Mouse (Mus musculus): ENCODE measurements around the gene Rft1. TPM values are rescaled to one million over a fixed set of nuclear protein-coding genes. Genes with fewer than 3 reads are reported as not detected.

The Rft1 gene
- polyA plus RNA-seq, 1 experiment from 2014 or later, result 14.0 TPM

DNA sequence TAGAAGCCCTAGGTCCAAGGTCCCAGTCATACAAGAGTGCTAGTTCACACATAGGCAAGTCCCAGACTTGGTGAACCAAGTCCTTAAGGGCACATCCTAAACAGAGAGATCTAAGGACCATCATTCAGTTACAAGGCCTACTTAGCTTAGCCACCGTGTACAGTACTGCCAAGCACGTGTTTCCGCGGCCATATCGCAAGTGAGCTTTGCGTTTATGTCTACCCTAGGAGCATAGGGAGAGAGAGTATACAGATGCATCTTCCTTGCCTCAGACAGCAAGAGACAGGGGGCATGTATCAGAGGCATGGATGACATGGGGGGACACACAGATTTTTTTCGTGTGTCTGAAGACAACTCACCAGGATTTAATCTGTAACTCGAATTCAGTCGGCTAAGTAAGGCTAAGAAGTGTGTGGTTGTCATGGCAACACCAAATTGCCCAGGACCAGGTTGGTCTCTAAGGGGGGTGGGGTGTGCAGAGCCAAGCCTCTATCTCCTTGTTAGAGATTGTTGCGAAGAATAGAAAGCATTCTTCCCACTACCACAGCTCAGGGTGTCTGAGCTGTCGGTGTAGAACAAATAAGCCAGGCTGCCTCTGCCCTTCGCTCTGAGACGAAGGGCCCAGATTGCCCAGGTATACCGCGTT, 43.4 kb downstream of the Rft1 start:
- Histone ChIP-seq H3K36me3 (ENCODE audit: insufficient read depth, low read length) (no peaks in the 10 kb centered on the region), H3K4me2 (ENCODE audit: low read length) (no peak overlapping the region), H3K9me3 (replicated peaks; ENCODE audit: low read length) (no peaks in the 10 kb centered on the region), H3K9ac (ENCODE audit: low read depth, low read length) (no peak overlapping the region), H3K4me3 (replicated peaks; ENCODE audit: low read depth, low read length) (no peak overlapping the region), H3K4me1 (replicated peaks; ENCODE audit: insufficient read depth, low read length) (no peaks in the 10 kb centered on the region), H3K27ac (no peak overlapping the region), H3K27me3 (ENCODE audit: insufficient read depth, low read length) (no peaks in the 10 kb centered on the region)
- 77% methylated on average over 15 of the region's 15 CpGs for WGBS
- no peak for DNase-seq (ENCODE audit: low spot score)
- no peak for ATAC-seq (replicated peaks; ENCODE audit: low FRiP score, low read depth)
- no peak for TF ChIP-seq CTCF (IDR thresholded peaks at IDR 0.05; ENCODE audit: low read depth)

- 39% methylated on average over 8 of the region's 8 CpGs for WGBS
- no peak overlapping the region for H3K9ac ChIP-seq (ENCODE audit: low read depth, low read length)
- H3K4me2 ChIP-seq (ENCODE audit: low read length), result no peak overlapping the region
- no peak overlapping the region for H3K4me3 ChIP-seq (replicated peaks; ENCODE audit: low read depth, low read length)
- H3K27me3 ChIP-seq (ENCODE audit: insufficient read depth, low read length), result no peaks in the 10 kb centered on the region
- no peaks in the 10 kb centered on the region for H3K9me3 ChIP-seq (replicated peaks; ENCODE audit: low read length)
- no peaks in the 10 kb centered on the region for H3K4me1 ChIP-seq (replicated peaks; ENCODE audit: insufficient read depth, low read length)
- peak; percentile 78 for TF ChIP-seq CTCF (IDR thresholded peaks at IDR 0.05; ENCODE audit: low read depth)
- ATAC-seq (replicated peaks; ENCODE audit: low FRiP score, low read depth), result no peak; the same call in 1 of the 2 replicates
- no peaks in the 10 kb centered on the region for H3K36me3 ChIP-seq (ENCODE audit: insufficient read depth, low read length)
- no peak overlapping the region for H3K27ac ChIP-seq
- peak; percentile 68 for DNase-seq (ENCODE audit: low spot score)
Observed at GRCm38 (mm10) chr14:30699656-30700055, 45.5 kb downstream of the Rft1 start.

DNA sequence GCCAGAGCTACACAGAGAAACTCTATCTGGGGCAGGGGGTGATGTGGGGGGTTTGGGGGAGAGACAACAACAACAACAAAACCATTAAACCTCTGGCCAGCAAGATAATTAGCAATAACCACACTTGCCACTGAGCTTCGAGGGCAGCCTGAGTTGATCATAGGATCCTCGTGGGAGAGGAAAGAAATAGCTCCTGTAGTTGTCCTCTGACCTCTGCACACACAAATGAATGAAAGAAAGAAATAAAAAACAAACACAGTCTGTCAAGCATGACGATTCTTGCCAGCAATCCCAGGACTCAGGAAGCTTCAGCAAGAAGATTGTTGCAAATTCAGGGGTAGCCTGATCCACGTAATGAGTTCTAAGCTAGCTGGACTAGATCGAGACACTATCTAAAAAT, 48.4 kb downstream of the Rft1 start:
- no peak overlapping the region for H3K4me3 ChIP-seq (replicated peaks; ENCODE audit: low read depth, low read length)
- no peaks in the 10 kb centered on the region for H3K36me3 ChIP-seq (ENCODE audit: insufficient read depth, low read length)
- 29% methylated on average over 5 of the region's 5 CpGs for WGBS
- DNase-seq (ENCODE audit: low spot score) (peak; percentile 28), ATAC-seq (replicated peaks; ENCODE audit: low FRiP score, low read depth) (peak; percentile 60; the same call in 1 of the 2 replicates)
- H3K9me3 ChIP-seq (replicated peaks; ENCODE audit: low read length), result no peaks in the 10 kb centered on the region
- no peaks in the 10 kb centered on the region for H3K27me3 ChIP-seq (ENCODE audit: insufficient read depth, low read length)
- no peak overlapping the region for H3K4me2 ChIP-seq (ENCODE audit: low read length)
- TF ChIP-seq CTCF (IDR thresholded peaks at IDR 0.05; ENCODE audit: low read depth), result no peak
- H3K27ac ChIP-seq, result no peak overlapping the region
- no peaks in the 10 kb centered on the region for H3K4me1 ChIP-seq (replicated peaks; ENCODE audit: insufficient read depth, low read length)
- H3K9ac ChIP-seq (ENCODE audit: low read depth, low read length), result no peak overlapping the region

GRCm38 (mm10) chr14:30703079-30703478, 48.9 kb downstream of the Rft1 start:
- Histone ChIP-seq H3K4me3 (replicated peaks; ENCODE audit: low read depth, low read length) (no peak overlapping the region), H3K4me1 (replicated peaks; ENCODE audit: insufficient read depth, low read length) (no peaks in the 10 kb centered on the region), H3K27ac (no peak overlapping the region), H3K27me3 (ENCODE audit: insufficient read depth, low read length) (no peaks in the 10 kb centered on the region), H3K9me3 (replicated peaks; ENCODE audit: low read length) (no peaks in the 10 kb centered on the region), H3K36me3 (ENCODE audit: insufficient read depth, low read length) (no peaks in the 10 kb centered on the region), H3K9ac (ENCODE audit: low read depth, low read length) (no peak overlapping the region), H3K4me2 (ENCODE audit: low read length) (no peak overlapping the region)
- 75% methylated on average over 5 of the region's 5 CpGs for WGBS
- no peak for TF ChIP-seq CTCF (IDR thresholded peaks at IDR 0.05; ENCODE audit: low read depth)
- no peak for ATAC-seq (replicated peaks; ENCODE audit: low FRiP score, low read depth)
- no peak for DNase-seq (ENCODE audit: low spot score)

DNA sequence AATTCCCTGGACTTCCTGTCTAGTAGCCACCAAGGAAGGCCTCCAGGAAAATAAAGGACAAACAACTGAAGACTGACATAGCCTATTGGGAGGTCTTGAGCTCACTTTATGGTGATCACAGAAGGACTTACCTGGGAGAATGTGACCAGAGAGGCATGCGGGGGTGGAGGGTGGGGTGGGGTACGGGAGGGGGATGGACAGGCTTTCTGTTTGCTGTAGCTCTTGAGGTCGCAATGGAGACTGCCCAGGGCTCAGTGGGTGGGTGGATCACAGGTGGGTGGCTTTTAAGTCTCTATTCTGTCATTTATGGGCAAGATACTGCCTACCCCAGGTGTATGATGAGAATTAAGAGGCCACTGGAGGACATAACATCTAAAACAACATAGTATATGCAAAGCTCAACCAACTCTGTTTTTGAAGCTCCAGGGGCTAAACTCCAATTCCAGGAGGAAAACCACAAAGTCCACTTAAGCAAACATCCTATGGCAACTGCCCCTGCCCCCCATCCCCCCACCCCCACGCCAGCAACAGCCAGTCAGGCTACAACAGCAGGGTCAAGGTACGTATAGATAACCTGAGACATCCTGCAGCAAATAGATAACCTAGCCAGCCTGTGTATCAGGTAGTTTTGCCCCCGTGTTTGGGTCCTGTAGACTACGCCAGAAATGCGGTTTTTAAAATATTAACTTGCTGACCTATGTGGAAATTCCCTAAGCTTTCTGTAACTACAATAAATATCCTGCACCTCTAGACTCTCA, 50.1 kb downstream of the Rft1 start:
- Histone ChIP-seq H3K9me3 (replicated peaks; ENCODE audit: low read length) (no peaks in the 10 kb centered on the region), H3K36me3 (ENCODE audit: insufficient read depth, low read length) (no peaks in the 10 kb centered on the region), H3K4me2 (ENCODE audit: low read length) (no peak overlapping the region), H3K9ac (ENCODE audit: low read depth, low read length) (no peak overlapping the region), H3K27me3 (ENCODE audit: insufficient read depth, low read length) (no peaks in the 10 kb centered on the region), H3K4me3 (replicated peaks; ENCODE audit: low read depth, low read length) (no peak overlapping the region), H3K27ac (no peak overlapping the region), H3K4me1 (replicated peaks; ENCODE audit: insufficient read depth, low read length) (no peaks in the 10 kb centered on the region)
- 81% methylated on average over 8 of the region's 8 CpGs for WGBS
- no peak for TF ChIP-seq CTCF (IDR thresholded peaks at IDR 0.05; ENCODE audit: low read depth)
- no peak for DNase-seq (ENCODE audit: low spot score)
- ATAC-seq (replicated peaks; ENCODE audit: low FRiP score, low read depth), result no peak

DNA sequence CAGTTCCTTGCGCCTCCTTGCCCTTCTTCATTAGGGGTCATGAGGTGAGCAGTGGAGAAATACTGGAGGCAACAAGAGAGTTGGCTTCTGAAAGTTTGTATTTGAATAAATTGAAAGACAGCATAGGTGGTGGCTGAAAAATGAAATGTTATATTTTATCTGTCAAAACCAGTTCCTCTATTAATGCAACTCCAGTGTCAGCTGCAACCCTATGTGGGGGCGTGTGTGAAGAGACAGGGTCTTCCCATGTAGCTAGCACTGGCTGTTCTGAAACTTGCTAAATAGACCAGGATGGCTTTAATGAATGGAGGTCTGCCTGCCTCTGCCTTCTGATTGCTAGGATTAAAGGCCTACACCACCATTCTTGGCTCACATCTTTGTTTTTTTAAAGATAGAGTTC, 57.7 kb downstream of the Rft1 start:
- Histone ChIP-seq H3K27ac (no peak overlapping the region), H3K4me1 (replicated peaks; ENCODE audit: insufficient read depth, low read length) (no peaks in the 10 kb centered on the region), H3K4me3 (replicated peaks; ENCODE audit: low read depth, low read length) (no peak overlapping the region), H3K36me3 (ENCODE audit: insufficient read depth, low read length) (no peaks in the 10 kb centered on the region), H3K9ac (ENCODE audit: low read depth, low read length) (no peak overlapping the region), H3K4me2 (ENCODE audit: low read length) (no peak overlapping the region), H3K27me3 (ENCODE audit: insufficient read depth, low read length) (no peaks in the 10 kb centered on the region), H3K9me3 (replicated peaks; ENCODE audit: low read length) (no peaks in the 10 kb centered on the region)
- WGBS, result 88% methylated on average over 2 of the region's 2 CpGs
- DNase-seq (ENCODE audit: low spot score), result no peak
- ATAC-seq (replicated peaks; ENCODE audit: low FRiP score, low read depth), result no peak
- TF ChIP-seq CTCF (IDR thresholded peaks at IDR 0.05; ENCODE audit: low read depth), result no peak

All from kidney, postnatal 0 days (tissue).